Mouse (Mus musculus): ENCODE data around the gene Mov10.
A peak's percentile ranks its signal among the peaks of the same experiment; 100 is the strongest.

- TF ChIP-seq CTCF (IDR thresholded peaks at IDR 0.05; ENCODE audit: borderline replicate concordance, control insufficient read depth, extremely low read depth, insufficient read depth, low read length, poor library complexity) (0 out of 2 replicates have a peak, but pooled peaks have one; percentile 12), POLR2A (IDR thresholded peaks at IDR 0.05; ENCODE audit: control insufficient read depth, extremely low read depth, insufficient read depth, low read length, poor library complexity) (peak; percentile 59; the same call in 1 of the 2 replicates)
These were observed 46.4 kb upstream of the Mov10 start for GRCm38 (mm10) chr3:104864651-104865340.
